Mouse (Mus musculus) C2C12 (cell line): Measurements from ENCODE around the gene Tdrkh.

ENCODE experiments used
- CTCF ChIP-seq: IDR thresholded peaks from one replicate; pipeline ENCODE4 v1.5.1; 2011; ENCODE audit not compliant: control insufficient read depth, insufficient read depth, insufficient read length
- MAX ChIP-seq: IDR thresholded peaks from one replicate; pipeline ENCODE4 v1.6.1; 2011; ENCODE audit warnings: mild to moderate bottlenecking, control low read depth
- MYOD1 ChIP-seq: IDR thresholded peaks from one replicate; pipeline ENCODE4 v1.6.1; 2011; ENCODE audit warnings: low read depth; ENCODE audit not compliant: control insufficient read depth, insufficient read length
- USF1 ChIP-seq: IDR thresholded peaks from one replicate; pipeline ENCODE4 v1.6.1; 2011; ENCODE audit warnings: low read depth, mild to moderate bottlenecking, control low read depth, moderate library complexity

- no peak for TF ChIP-seq CTCF
- no peak for TF ChIP-seq MYOD1
- TF ChIP-seq USF1 = no peak
- no peak for TF ChIP-seq MAX
These were observed 22.1 kb upstream of the Tdrkh start for GRCm38 (mm10) chr3:94391001-94391400.
